In genomic region chr14:31942266-31942960, GRCm38 (mm10) we compare ENCODE assay signal across 7 mouse cellular contexts.
DNase-seq lines count a peak whose midpoint lies in the region; ATAC-seq and TF ChIP-seq lines count a peak whose summit lies in the region.

No protein-coding gene starts in this region.

- CTCF ChIA-PET in Patski (lab: Charles Lee) = interaction anchor here (0.5 to 1.4 kb wide), 4 partner anchors 13 to 148 kb away, joined by 3 to 4 read pairs (median 4); no protein-coding TSS in a partner anchor

- no peaks in the 10 kb centered on the region for H3K27me3 ChIP-seq in hindbrain, embryonic 10.5 days (ENCODE audit: insufficient read depth, poor library complexity, severe bottlenecking)
- H3K27me3 ChIP-seq in hindbrain, embryonic 12.5 days = no peaks in the 10 kb centered on the region
- no peaks in the 10 kb centered on the region for H3K27me3 ChIP-seq in Patski
- no peaks in the 10 kb centered on the region for H3K27me3 ChIP-seq in kidney, embryonic 16.5 days (ENCODE audit: insufficient read depth, low read length)

- H3K4me1 ChIP-seq in hindbrain, embryonic 10.5 days (replicated peaks) = peaks cover 7% of the 10 kb centered on the region
- 0 out of 2 replicates have a peak, but pooled peaks cover 2% of the 10 kb centered on the region for H3K4me1 ChIP-seq in hindbrain, embryonic 12.5 days
- H3K4me1 ChIP-seq in kidney, embryonic 16.5 days (ENCODE audit: insufficient read depth, low read length) = no peaks in the 10 kb centered on the region; the same call in 1 of the 2 replicates

- peak; percentile 73 for TF ChIP-seq CTCF in Patski (IDR thresholded peaks at IDR 0.05)

- in situ Hi-C loops in Patski (cut with MboI; ENCODE audit: low pct_unique_long_range_greater_than_20kb) = loop anchor here (10.0 kb wide), 1 partner anchor 118 kb away; no protein-coding TSS in a partner anchor

- 75% methylated on average over 3 of the region's 3 CpGs for WGBS in hindbrain, embryonic 10.5 days
- WGBS in hindbrain, embryonic 12.5 days = 72% methylated on average over 3 of the region's 3 CpGs
- 74% methylated on average over 3 of the region's 3 CpGs for WGBS in kidney, embryonic 16.5 days

- no peak for DNase-seq in hindbrain, embryonic 10.5 days (ENCODE audit: low spot score)
- DNase-seq in B cell, adult 2 months = peak; percentile 8 to 22
- DNase-seq in Patski (ENCODE audit: low read depth, low spot score) = no peak
- no peak for DNase-seq in yolk sac, embryonic 10.5 days (ENCODE audit: low spot score)

- H3K27ac ChIP-seq in hindbrain, embryonic 10.5 days = peak overlapping the region; percentile 8; the same call in 1 of the 2 replicates
- no peak overlapping the region for H3K27ac ChIP-seq in hindbrain, embryonic 12.5 days
- H3K27ac ChIP-seq in kidney, embryonic 16.5 days (ENCODE audit: low read length) = no peak overlapping the region

- peaks cover 4% of the 10 kb centered on the region; the same call in 1 of the 2 replicates for H3K9me3 ChIP-seq in hindbrain, embryonic 10.5 days
- 0 out of 2 replicates have a peak, but pooled peaks cover 4% of the 10 kb centered on the region for H3K9me3 ChIP-seq in hindbrain, embryonic 12.5 days (replicated peaks)
- no peaks in the 10 kb centered on the region; the same call in 1 of the 2 replicates for H3K9me3 ChIP-seq in kidney, embryonic 16.5 days (ENCODE audit: low read length)

- no peak overlapping the region for H3K9ac ChIP-seq in hindbrain, embryonic 12.5 days
- H3K9ac ChIP-seq in kidney, embryonic 16.5 days (replicated peaks; ENCODE audit: low read length) = no peak overlapping the region

- no peaks in the 10 kb centered on the region for H3K36me3 ChIP-seq in hindbrain, embryonic 10.5 days
- H3K36me3 ChIP-seq in hindbrain, embryonic 12.5 days = no peaks in the 10 kb centered on the region
- no peaks in the 10 kb centered on the region for H3K36me3 ChIP-seq in kidney, embryonic 16.5 days (ENCODE audit: insufficient read depth, low read length)

- ATAC-seq in hindbrain, embryonic 12.5 days (ENCODE audit: low FRiP score) = no peak
- no peak for ATAC-seq in Patski
- ATAC-seq in kidney, embryonic 16.5 days (ENCODE audit: low FRiP score, low TSS enrichment) = peak; percentile 35; the same call in 1 of the 2 replicates
- ATAC-seq in erythroid progenitor cell, adult 5-6 weeks (replicated peaks; ENCODE audit: low FRiP score, poor library complexity, severe bottlenecking) = no peak

- POLR2A ChIA-PET in Patski (lab: Charles Lee) = no interaction called here

- H3K4me3 ChIP-seq in hindbrain, embryonic 10.5 days = no peak overlapping the region
- H3K4me3 ChIP-seq in hindbrain, embryonic 12.5 days = no peak overlapping the region
- H3K4me3 ChIP-seq in kidney, embryonic 16.5 days (ENCODE audit: low read length) = no peak overlapping the region

- H3K4me2 ChIP-seq in hindbrain, embryonic 12.5 days (replicated peaks) = no peak overlapping the region
- no peak overlapping the region for H3K4me2 ChIP-seq in kidney, embryonic 16.5 days (replicated peaks; ENCODE audit: low read depth, low read length)

Comparison
In these comparisons a context has a peak if more than half of its experiments do, and no peak if none do; other contexts are left out.
1. DNase-seq: peak in B cell, adult 2 months (2 of 2); none in hindbrain, embryonic 10.5 days (single experiment), Patski (single experiment) and yolk sac, embryonic 10.5 days (single experiment).